Mouse (Mus musculus) midbrain, postnatal 0 days (tissue): Measurements from ENCODE around the gene Ino80d. TPM values are rescaled to one million over a fixed set of nuclear protein-coding genes. Genes with fewer than 3 reads are reported as not detected.

Experiments
- ATAC-seq: fragments of 200-750 bp; cut with Nextera tagmentation; 2 replicates; pipeline ENCODE4 v1.8.0; 2017; ENCODE audit warnings: moderate number of reproducible peaks, mild to moderate bottlenecking, moderate TSS enrichment, moderate library complexity; ENCODE audit not compliant: low FRiP score
- DNase-seq: peaks from one replicate; pipeline ENCODE4 v3.0.0-alpha.2; 2015; ENCODE audit warnings: low spot score
- H3K27ac ChIP-seq: fragments of 300-500 bp; sonication (generic); 2 replicates; pipeline ENCODE4 v1.5.1; 2014; ENCODE audit warnings: low read depth, mild to moderate bottlenecking, low read length, mixed read lengths
- H3K27me3 ChIP-seq: fragments of 300-500 bp; sonication (generic); 2 replicates; pipeline ENCODE4 v1.6.1; 2014; ENCODE audit warnings: low read length, control low read depth, mixed read lengths; ENCODE audit not compliant: insufficient read depth
- H3K36me3 ChIP-seq: fragments of 300-500 bp; sonication (generic); 2 replicates; pipeline ENCODE4 v1.6.1; 2014; ENCODE audit warnings: low read length, control low read depth, mixed read lengths; ENCODE audit not compliant: insufficient read depth
- H3K4me1 ChIP-seq: fragments of 300-500 bp; sonication (generic); 2 replicates; pipeline ENCODE4 v1.6.1; 2014; ENCODE audit warnings: mild to moderate bottlenecking, control low read depth, antibody characterized with exemption, low read length, mixed read lengths; ENCODE audit not compliant: insufficient read depth
- H3K4me2 ChIP-seq: fragments of 300-500 bp; sonication (generic); 2 replicates; pipeline ENCODE4 v1.6.1; 2014; ENCODE audit warnings: low read depth, mild to moderate bottlenecking, low read length, mixed read lengths; ENCODE audit not compliant: poor library complexity, severe bottlenecking
- H3K4me3 ChIP-seq: fragments of 300-500 bp; sonication (generic); 2 replicates; pipeline ENCODE4 v1.5.1; 2014; ENCODE audit warnings: low read depth, mild to moderate bottlenecking, low read length, moderate library complexity
- H3K9ac ChIP-seq: fragments of 300-500 bp; sonication (generic); replicated peaks from 2 replicates; pipeline ENCODE4 v1.6.1; 2014; ENCODE audit warnings: mild to moderate bottlenecking, low read length, moderate library complexity, mixed read lengths; ENCODE audit not compliant: poor library complexity, severe bottlenecking
- H3K9me3 ChIP-seq: fragments of 300-500 bp; sonication (generic); 2 replicates; pipeline ENCODE4 v1.6.1; 2016; ENCODE audit warnings: low read length, control low read depth
- CTCF ChIP-seq: IDR thresholded peaks from 2 replicates; pipeline ENCODE4 v1.5.1; 2016; ENCODE audit warnings: antibody characterized with exemption, mild to moderate bottlenecking
- WGBS: fragments of 180-500 bp; shearing (Covaris S2); extraction: QIAGEN DNeasy Blood & Tissue Kit; methylation state at CpG from one replicate; pipeline ENCODE4 v1.1.7; 2014; 5-methylcytosine and 5-hydroxymethylcytosine counted together
- polyA plus RNA-seq: library from polyadenylated mRNA; unstranded; fragments of >200 nt; fragmentation: Nextera tagmentation; extraction: Ambion mirVana; gene quantifications from 2 replicates; pipeline ENCODE4 v1.2.1, GENCODE M21; 2015
- total RNA-seq: library from RNA; depleted of rRNA; stranded (reverse); fragments of >200 nt; gene quantifications from 2 replicates; pipeline ENCODE4 v1.2.3, GENCODE M21; 2014

Gene Ino80d
- total and polyA plus RNA-seq, 2 experiments from 2014 or later, result 7.3 to 11.0 TPM

GRCm38 (mm10) chr1:62993348-62993747 lies 121.1 kb downstream of the Ino80d start:
- no peak overlapping the region for H3K9ac ChIP-seq
- H3K4me3 ChIP-seq, result no peak overlapping the region
- H3K4me2 ChIP-seq, result no peak overlapping the region
- 55% methylated on average over 1 of the region's 1 CpGs for WGBS
- DNase-seq, result no peak
- ATAC-seq, result no peak
- H3K27me3 ChIP-seq, result no peaks in the 10 kb centered on the region
- no peaks in the 10 kb centered on the region for H3K4me1 ChIP-seq
- H3K9me3 ChIP-seq, result no peaks in the 10 kb centered on the region
- no peaks in the 10 kb centered on the region for H3K36me3 ChIP-seq
- no peak overlapping the region for H3K27ac ChIP-seq
- TF ChIP-seq CTCF, result no peak

- H3K36me3 ChIP-seq, result no peaks in the 10 kb centered on the region
- H3K27ac ChIP-seq, result no peak overlapping the region
- H3K4me3 ChIP-seq, result no peak overlapping the region
- no peaks in the 10 kb centered on the region for H3K4me1 ChIP-seq
- no peaks in the 10 kb centered on the region for H3K9me3 ChIP-seq
- H3K27me3 ChIP-seq, result no peaks in the 10 kb centered on the region
- no peak overlapping the region for H3K9ac ChIP-seq
- no peak for ATAC-seq
- TF ChIP-seq CTCF, result no peak
- 84% methylated on average over 5 of the region's 5 CpGs for WGBS
- DNase-seq, result no peak
- H3K4me2 ChIP-seq, result no peak overlapping the region
Measured at GRCm38 (mm10) chr1:62992648-62993047, 121.8 kb downstream of the Ino80d start.

DNA sequence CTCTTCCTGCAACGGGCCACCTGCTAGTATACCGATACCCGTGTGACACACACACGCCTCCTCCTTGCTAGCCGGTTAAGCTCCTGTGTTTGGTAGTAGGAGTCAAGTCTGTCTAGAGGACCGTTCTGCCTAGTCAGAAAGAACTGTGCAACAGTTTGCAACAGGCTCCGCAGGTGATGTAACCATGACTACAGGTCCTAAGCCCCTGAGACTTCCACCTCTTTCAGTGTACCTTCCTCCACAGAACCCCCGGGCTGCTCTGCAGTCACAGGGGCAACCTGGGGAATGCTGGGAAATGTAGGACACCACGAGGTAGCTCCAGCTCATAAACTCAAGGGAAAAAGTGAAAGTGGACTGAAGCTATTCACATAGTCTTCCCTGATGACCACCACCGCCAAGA lies 123.4 kb downstream of the Ino80d start:
- 82% methylated on average over 10 of the region's 10 CpGs for WGBS
- H3K9ac ChIP-seq, result no peak overlapping the region

DNA sequence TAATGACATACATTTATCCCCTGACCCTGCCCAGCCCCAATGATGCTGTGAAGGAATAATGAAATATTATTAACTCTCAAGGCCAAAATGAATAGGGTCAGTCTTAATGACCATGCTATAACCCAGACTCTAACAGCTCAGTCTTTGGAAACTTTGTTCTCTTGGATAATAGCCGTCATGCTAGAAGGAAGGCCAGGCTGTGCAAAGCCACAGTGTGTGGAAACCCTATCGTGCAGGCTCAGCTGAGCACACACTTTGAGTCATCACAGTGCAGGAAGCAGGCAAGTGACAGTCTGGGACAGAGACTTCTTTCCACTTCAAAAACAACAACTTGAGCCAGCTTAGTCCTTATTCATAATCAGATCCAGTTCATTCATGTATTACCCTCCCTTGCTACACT lies 126.9 kb downstream of the Ino80d start:
- Histone ChIP-seq H3K4me1 (0 out of 2 replicates have a peak, but pooled peaks cover 5% of the 10 kb centered on the region), H3K4me2 (no peak overlapping the region), H3K27me3 (no peaks in the 10 kb centered on the region), H3K9me3 (no peaks in the 10 kb centered on the region), H3K36me3 (no peaks in the 10 kb centered on the region), H3K27ac (no peak overlapping the region), H3K4me3 (no peak overlapping the region), H3K9ac (no peak overlapping the region)
- 72% methylated on average over 2 of the region's 2 CpGs for WGBS
- no peak for TF ChIP-seq CTCF
- DNase-seq, result no peak
- ATAC-seq, result no peak

More for the DNA sequence above, 123.4 kb downstream of the Ino80d start:
- TF ChIP-seq CTCF, result no peak
- Histone ChIP-seq H3K4me3 (no peak overlapping the region), H3K4me2 (no peak overlapping the region), H3K36me3 (no peaks in the 10 kb centered on the region), H3K27ac (no peak overlapping the region), H3K27me3 (no peaks in the 10 kb centered on the region), H3K4me1 (no peaks in the 10 kb centered on the region), H3K9me3 (no peaks in the 10 kb centered on the region)
- DNase-seq, result no peak
- ATAC-seq, result no peak

DNA sequence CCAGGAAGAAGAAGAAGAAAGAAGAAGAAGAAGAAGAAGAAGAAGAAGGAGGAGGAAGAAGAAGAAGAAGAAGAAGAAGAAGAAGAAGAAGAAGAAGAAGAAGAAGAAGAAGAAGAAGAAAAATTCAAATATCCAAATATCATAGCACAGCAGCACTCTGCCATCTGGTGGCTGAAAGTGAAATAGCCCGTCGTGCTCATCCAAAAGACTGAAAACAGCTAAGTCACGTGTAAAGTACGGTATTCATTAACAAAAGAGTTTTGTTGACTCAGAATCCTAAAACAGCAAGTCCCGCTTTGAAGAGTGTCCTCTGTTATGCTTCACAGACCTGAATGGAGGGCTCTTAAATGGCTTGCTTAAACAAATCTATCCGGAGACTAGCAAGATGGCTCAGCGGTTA lies 128.2 kb downstream of the Ino80d start:
- Histone ChIP-seq H3K4me1 (0 out of 2 replicates have a peak, but pooled peaks cover 5% of the 10 kb centered on the region), H3K4me2 (peak overlapping the region; percentile 37), H3K4me3 (no peak overlapping the region), H3K36me3 (no peaks in the 10 kb centered on the region), H3K27me3 (no peaks in the 10 kb centered on the region), H3K9me3 (no peaks in the 10 kb centered on the region), H3K9ac (no peak overlapping the region), H3K27ac (no peak overlapping the region)
- ATAC-seq (no peak), DNase-seq (peak; percentile 74)
- WGBS, result 16% methylated on average over 7 of the region's 7 CpGs
- TF ChIP-seq CTCF, result peak; percentile 83

GRCm38 (mm10) chr1:62984566-62984965 lies 129.9 kb downstream of the Ino80d start:
- no peak overlapping the region for H3K27ac ChIP-seq
- WGBS, result 12% methylated on average over 11 of the region's 11 CpGs
- H3K4me1 ChIP-seq, result 0 out of 2 replicates have a peak, but pooled peaks cover 5% of the 10 kb centered on the region
- no peaks in the 10 kb centered on the region for H3K36me3 ChIP-seq
- no peak for ATAC-seq
- no peaks in the 10 kb centered on the region for H3K9me3 ChIP-seq
- peak overlapping the region; percentile 43 for H3K4me2 ChIP-seq
- DNase-seq, result peak; percentile 39
- TF ChIP-seq CTCF, result peak; percentile 71
- H3K4me3 ChIP-seq, result peak overlapping the region; percentile 20; the same call in 1 of the 2 replicates
- H3K9ac ChIP-seq, result no peak overlapping the region
- no peaks in the 10 kb centered on the region for H3K27me3 ChIP-seq
